Comparison of ENCODE assay signal across 6 mouse cellular contexts in the genomic region with DNA sequence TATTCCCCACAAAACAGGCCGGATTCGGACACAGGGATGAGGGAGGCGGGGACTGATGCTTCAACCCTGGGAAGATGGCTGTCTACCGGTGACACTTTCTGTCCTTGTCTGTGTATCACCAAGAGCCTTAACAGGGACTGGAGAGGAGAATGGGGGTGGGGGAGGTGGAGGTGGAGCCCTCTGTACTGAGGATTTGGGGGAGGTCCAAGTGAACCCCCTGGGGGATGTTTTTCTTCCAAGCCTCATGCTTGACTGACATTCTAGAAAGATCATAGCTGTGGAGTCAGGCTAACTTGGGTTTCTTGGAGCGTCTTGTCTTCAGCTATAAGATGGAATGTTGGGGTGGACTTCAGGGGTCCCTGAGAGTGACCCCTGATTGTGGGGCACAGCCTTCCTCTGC.
"Had no signal": no experiment of that assay in that cellular context is flagged by ENCODE, and none has a peak within 500 bp of the region (broad histone marks: within the 10 kb centered on the region; RNA-seq: fewer than 3 reads in every experiment).

No protein-coding gene starts in this region.

- DNase-seq: liver, embryonic 13.5 days; lung, adult 2 months; lung, postnatal 14 days; lung, postnatal 4 days; midbrain, embryonic 14.5 days; thymus, postnatal 25 days had no signal
